Mouse (Mus musculus): Measurements from ENCODE around the gene Clmn. TPM values are rescaled to one million over a fixed set of nuclear protein-coding genes. Genes with fewer than 3 reads are reported as not detected.
A peak's percentile ranks its signal among the peaks of the same experiment; 100 is the strongest.

The Clmn gene
- polyA plus RNA-seq, 1 experiment from 2014 or later, result 2.0 TPM

DNA sequence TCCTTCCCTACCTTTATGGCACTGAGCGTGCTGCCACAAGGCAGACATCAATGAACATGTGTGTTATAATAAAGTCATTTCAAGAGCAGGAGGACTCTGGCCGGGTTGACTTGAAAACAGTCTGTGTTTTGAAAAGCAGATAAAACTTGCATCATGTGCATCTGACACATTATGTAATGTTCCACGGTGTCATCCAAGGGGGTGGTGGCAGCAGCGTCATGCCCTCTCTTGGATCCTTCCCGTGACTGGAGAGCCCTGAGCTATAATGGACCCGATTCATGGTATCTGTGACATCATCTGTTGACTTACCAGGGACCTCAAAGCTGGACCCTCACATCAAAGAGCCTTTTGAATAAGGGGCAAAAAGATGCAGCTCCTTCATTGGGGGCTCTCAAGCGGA lies 14.8 kb downstream of the Clmn start:
- no peaks in the 10 kb centered on the region for H3K27me3 ChIP-seq (replicated peaks; ENCODE audit: insufficient read depth, low read length)
- H3K4me3 ChIP-seq (ENCODE audit: low read depth, low read length), result no peak overlapping the region
- no peak for TF ChIP-seq CTCF (IDR thresholded peaks at IDR 0.05)
- no peak for TF ChIP-seq EP300 (IDR thresholded peaks at IDR 0.05)
- ATAC-seq (no peak), DNase-seq (ENCODE audit: low spot score) (no peak)
- 59% methylated on average over 7 of the region's 7 CpGs for WGBS
- H3K4me1 ChIP-seq (ENCODE audit: insufficient read depth, low read depth, low read length), result no peaks in the 10 kb centered on the region
- H3K27ac ChIP-seq (ENCODE audit: low read length), result no peak overlapping the region
- H3K4me2 ChIP-seq (replicated peaks; ENCODE audit: low read depth, low read length), result no peak overlapping the region
- no peaks in the 10 kb centered on the region for H3K36me3 ChIP-seq (ENCODE audit: insufficient read depth, low read length)
- no peaks in the 10 kb centered on the region for H3K9me3 ChIP-seq (ENCODE audit: low read length)
- no peak overlapping the region for H3K9ac ChIP-seq (replicated peaks; ENCODE audit: low read depth)

DNA sequence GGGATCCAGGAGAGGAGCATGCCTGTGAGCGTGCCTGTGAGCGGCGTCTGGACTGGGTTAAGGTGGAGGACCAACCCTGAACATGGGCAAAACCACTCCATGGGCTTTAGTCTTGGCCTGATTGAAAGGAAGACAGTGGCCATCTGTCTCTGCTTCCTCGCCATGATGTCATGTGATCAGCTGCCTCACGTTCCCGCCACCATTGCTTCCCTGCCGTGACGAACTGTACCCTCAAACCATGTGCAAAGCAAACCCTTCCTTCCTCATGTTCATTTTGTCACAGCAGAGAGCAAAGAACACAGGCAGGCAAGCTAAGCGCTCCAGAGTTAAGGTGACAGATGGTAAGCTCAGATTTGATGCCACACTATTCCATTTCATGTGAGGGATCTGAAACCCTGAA lies 16.2 kb downstream of the Clmn start:
- Histone ChIP-seq H3K4me1 (ENCODE audit: insufficient read depth, low read depth, low read length) (no peaks in the 10 kb centered on the region), H3K9me3 (ENCODE audit: low read length) (no peaks in the 10 kb centered on the region), H3K27ac (ENCODE audit: low read length) (no peak overlapping the region), H3K4me2 (replicated peaks; ENCODE audit: low read depth, low read length) (no peak overlapping the region), H3K36me3 (ENCODE audit: insufficient read depth, low read length) (no peaks in the 10 kb centered on the region), H3K4me3 (ENCODE audit: low read depth, low read length) (no peak overlapping the region), H3K9ac (replicated peaks; ENCODE audit: low read depth) (no peak overlapping the region), H3K27me3 (replicated peaks; ENCODE audit: insufficient read depth, low read length) (no peaks in the 10 kb centered on the region)
- DNase-seq (ENCODE audit: low spot score) (no peak), ATAC-seq (no peak)
- TF ChIP-seq CTCF (IDR thresholded peaks at IDR 0.05) (no peak), EP300 (IDR thresholded peaks at IDR 0.05) (no peak)
- WGBS, result 83% methylated on average over 9 of the region's 9 CpGs

DNA sequence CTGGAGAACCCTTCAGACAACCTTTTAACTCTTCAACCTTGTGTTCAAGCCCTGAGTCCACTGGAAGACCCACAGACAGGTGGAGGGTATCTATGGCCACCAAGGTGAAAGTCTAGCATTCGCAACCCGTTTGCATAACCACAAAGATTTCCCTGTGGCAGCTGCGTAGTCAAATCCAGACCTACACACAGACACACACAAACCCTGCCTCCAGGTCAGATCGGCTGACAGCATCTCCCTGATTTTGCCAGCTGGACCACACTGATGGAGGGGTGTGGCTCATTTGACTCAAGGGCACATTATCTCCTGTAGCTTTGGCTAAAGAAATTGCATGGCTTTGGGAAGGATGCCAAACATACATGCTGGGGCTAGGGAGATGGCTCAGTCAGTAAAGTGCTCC lies 17.6 kb downstream of the Clmn start:
- DNase-seq (ENCODE audit: low spot score) (no peak), ATAC-seq (no peak)
- Histone ChIP-seq H3K36me3 (ENCODE audit: insufficient read depth, low read length) (no peaks in the 10 kb centered on the region), H3K4me3 (ENCODE audit: low read depth, low read length) (no peak overlapping the region), H3K9me3 (ENCODE audit: low read length) (no peaks in the 10 kb centered on the region), H3K4me2 (replicated peaks; ENCODE audit: low read depth, low read length) (no peak overlapping the region), H3K27ac (ENCODE audit: low read length) (no peak overlapping the region), H3K9ac (replicated peaks; ENCODE audit: low read depth) (no peak overlapping the region), H3K4me1 (ENCODE audit: insufficient read depth, low read depth, low read length) (no peaks in the 10 kb centered on the region), H3K27me3 (replicated peaks; ENCODE audit: insufficient read depth, low read length) (no peaks in the 10 kb centered on the region)
- TF ChIP-seq EP300 (IDR thresholded peaks at IDR 0.05), result no peak
- TF ChIP-seq CTCF (IDR thresholded peaks at IDR 0.05), result no peak
- WGBS, result 89% methylated on average over 4 of the region's 4 CpGs

DNA sequence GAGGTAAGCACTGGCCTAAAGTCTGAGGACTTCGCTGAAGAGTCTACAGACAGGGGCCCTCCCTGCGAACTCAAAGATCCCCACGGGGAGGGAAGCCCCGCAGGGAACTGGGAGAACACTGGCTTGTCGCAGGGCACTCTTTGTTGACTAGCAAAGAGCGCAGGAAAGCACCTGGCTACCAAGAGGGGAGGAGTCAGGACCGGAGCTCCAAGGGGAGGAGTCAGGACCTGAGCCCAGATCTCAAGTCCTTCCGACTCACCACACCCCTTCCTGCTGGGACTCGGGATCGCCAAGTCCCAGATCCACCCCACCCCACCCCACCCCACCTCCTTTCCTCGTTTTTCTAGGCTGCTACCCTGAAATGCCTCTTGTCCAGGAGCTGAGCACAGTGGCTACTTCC lies 19.2 kb downstream of the Clmn start:
- 2% methylated on average over 10 of the region's 11 CpGs for WGBS
- peak; percentile 95 for DNase-seq (ENCODE audit: low spot score)

GRCm38 (mm10) chr12:104844989-104845388 lies 19.9 kb downstream of the Clmn start:
- no peak for DNase-seq (ENCODE audit: low spot score)
- no peaks in the 10 kb centered on the region for H3K9me3 ChIP-seq (ENCODE audit: low read length)
- TF ChIP-seq EP300 (IDR thresholded peaks at IDR 0.05), result no peak
- no peak for TF ChIP-seq CTCF (IDR thresholded peaks at IDR 0.05)
- no peaks in the 10 kb centered on the region for H3K36me3 ChIP-seq (ENCODE audit: insufficient read depth, low read length)
- no peak overlapping the region for H3K4me2 ChIP-seq (replicated peaks; ENCODE audit: low read depth, low read length)
- WGBS, result 64% methylated on average over 4 of the region's 4 CpGs
- H3K27me3 ChIP-seq (replicated peaks; ENCODE audit: insufficient read depth, low read length), result no peaks in the 10 kb centered on the region
- no peaks in the 10 kb centered on the region for H3K4me1 ChIP-seq (ENCODE audit: insufficient read depth, low read depth, low read length)
- H3K4me3 ChIP-seq (ENCODE audit: low read depth, low read length), result no peak overlapping the region
- no peak for ATAC-seq
- H3K27ac ChIP-seq (ENCODE audit: low read length), result no peak overlapping the region
- no peak overlapping the region for H3K9ac ChIP-seq (replicated peaks; ENCODE audit: low read depth)

More for the DNA sequence above, 19.2 kb downstream of the Clmn start:
- H3K4me1 ChIP-seq (ENCODE audit: insufficient read depth, low read depth, low read length), result no peaks in the 10 kb centered on the region
- no peaks in the 10 kb centered on the region for H3K36me3 ChIP-seq (ENCODE audit: insufficient read depth, low read length)
- TF ChIP-seq EP300 (IDR thresholded peaks at IDR 0.05) (no peak), CTCF (IDR thresholded peaks at IDR 0.05) (no peak)
- H3K27me3 ChIP-seq (replicated peaks; ENCODE audit: insufficient read depth, low read length), result no peaks in the 10 kb centered on the region
- 0 out of 2 replicates have a peak overlapping the region, but pooled peaks have one; percentile 38 for H3K27ac ChIP-seq (ENCODE audit: low read length)
- peak overlapping the region; percentile 25 for H3K4me3 ChIP-seq (ENCODE audit: low read depth, low read length)
- peak overlapping the region; percentile 56 for H3K4me2 ChIP-seq (replicated peaks; ENCODE audit: low read depth, low read length)
- H3K9me3 ChIP-seq (ENCODE audit: low read length), result no peaks in the 10 kb centered on the region
- peak; percentile 92 for ATAC-seq
- H3K9ac ChIP-seq (replicated peaks; ENCODE audit: low read depth), result peak overlapping the region; percentile 32; the same call in 1 of the 2 replicates

GRCm38 (mm10) chr12:104844279-104844678 lies 20.6 kb downstream of the Clmn start:
- ATAC-seq (no peak), DNase-seq (ENCODE audit: low spot score) (no peak)
- Histone ChIP-seq H3K4me3 (ENCODE audit: low read depth, low read length) (no peak overlapping the region), H3K4me2 (replicated peaks; ENCODE audit: low read depth, low read length) (no peak overlapping the region), H3K27ac (ENCODE audit: low read length) (no peak overlapping the region), H3K36me3 (ENCODE audit: insufficient read depth, low read length) (no peaks in the 10 kb centered on the region), H3K4me1 (ENCODE audit: insufficient read depth, low read depth, low read length) (no peaks in the 10 kb centered on the region), H3K27me3 (replicated peaks; ENCODE audit: insufficient read depth, low read length) (no peaks in the 10 kb centered on the region), H3K9ac (replicated peaks; ENCODE audit: low read depth) (no peak overlapping the region), H3K9me3 (ENCODE audit: low read length) (no peaks in the 10 kb centered on the region)
- no peak for TF ChIP-seq EP300 (IDR thresholded peaks at IDR 0.05)
- TF ChIP-seq CTCF (IDR thresholded peaks at IDR 0.05), result no peak
- 74% methylated on average over 4 of the region's 4 CpGs for WGBS

DNA sequence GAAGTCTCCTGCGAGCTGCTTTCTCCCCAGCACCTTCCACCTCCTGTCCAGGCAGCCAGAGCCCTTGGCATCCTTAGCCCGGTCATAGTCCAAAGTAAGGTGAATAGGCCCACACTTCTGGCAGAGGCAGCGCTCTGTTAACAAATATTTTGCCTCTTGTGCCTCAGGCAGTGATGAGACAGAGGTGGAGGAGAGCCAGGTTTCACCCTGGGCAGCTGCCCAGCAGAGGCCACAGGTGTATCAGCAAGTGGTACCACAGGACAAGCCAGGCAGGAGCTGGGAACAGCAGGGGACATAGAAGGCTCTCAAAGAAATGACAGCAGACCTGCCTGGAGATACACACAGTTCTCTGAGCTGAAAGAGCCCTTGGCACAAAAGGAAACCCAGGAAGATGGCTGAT lies 23.6 kb downstream of the Clmn start:
- Histone ChIP-seq H3K4me1 (ENCODE audit: insufficient read depth, low read depth, low read length) (no peaks in the 10 kb centered on the region), H3K9me3 (ENCODE audit: low read length) (no peaks in the 10 kb centered on the region), H3K27me3 (replicated peaks; ENCODE audit: insufficient read depth, low read length) (no peaks in the 10 kb centered on the region), H3K4me2 (replicated peaks; ENCODE audit: low read depth, low read length) (no peak overlapping the region), H3K36me3 (ENCODE audit: insufficient read depth, low read length) (no peaks in the 10 kb centered on the region), H3K9ac (replicated peaks; ENCODE audit: low read depth) (no peak overlapping the region), H3K4me3 (ENCODE audit: low read depth, low read length) (no peak overlapping the region), H3K27ac (ENCODE audit: low read length) (no peak overlapping the region)
- no peak for TF ChIP-seq EP300 (IDR thresholded peaks at IDR 0.05)
- no peak for TF ChIP-seq CTCF (IDR thresholded peaks at IDR 0.05)
- 65% methylated on average over 3 of the region's 3 CpGs for WGBS
- DNase-seq (ENCODE audit: low spot score) (no peak), ATAC-seq (no peak)
